8 mouse cellular contexts compared by ENCODE assay signal in genomic region chr2:148409141-148409540, GRCm38 (mm10). TPM values are rescaled to one million over a fixed set of nuclear protein-coding genes. Genes with fewer than 3 reads are reported as not detected.
DNase-seq lines count a peak whose midpoint lies in the region; ATAC-seq and TF ChIP-seq lines count a peak whose summit lies in the region.

No protein-coding gene starts in this region.

- peaks cover 28% of the 10 kb centered on the region for H3K4me1 ChIP-seq in limb, embryonic 13.5 days
- peaks cover 29% of the 10 kb centered on the region for H3K4me1 ChIP-seq in midbrain, embryonic 13.5 days (replicated peaks)
- H3K4me1 ChIP-seq in small intestine, adult 2 months (ENCODE audit: control insufficient read depth, insufficient read depth, insufficient read length, low read length), result no peaks in the 10 kb centered on the region

- H3K9me3 ChIP-seq in limb, embryonic 13.5 days, result no peaks in the 10 kb centered on the region
- no peaks in the 10 kb centered on the region for H3K9me3 ChIP-seq in midbrain, embryonic 13.5 days

- peak; percentile 83 to 95 for DNase-seq in adrenal gland, adult (ENCODE audit: inconsistent age in 2 of 2, low spot score in 1 of 2)
- DNase-seq in embryo, embryonic 9.5 days (ENCODE audit: extremely low spot score), result peak; percentile 74
- peak; percentile 99 for DNase-seq in heart, adult 11 months
- peak; percentile 77 for DNase-seq in kidney, adult 11 months
- no peak for DNase-seq in MN1 (ENCODE audit: low spot score)

- peak; percentile 83; the same call in 1 of the 2 replicates for ATAC-seq in limb, embryonic 13.5 days (ENCODE audit: low FRiP score, low read depth)
- ATAC-seq in midbrain, embryonic 13.5 days, result peak; percentile 76

- peaks cover 53% of the 10 kb centered on the region for H3K27me3 ChIP-seq in limb, embryonic 13.5 days
- peaks cover 51% of the 10 kb centered on the region for H3K27me3 ChIP-seq in midbrain, embryonic 13.5 days
- no peaks in the 10 kb centered on the region for H3K27me3 ChIP-seq in small intestine, adult 2 months (ENCODE audit: control insufficient read depth, insufficient read depth, low read length)

- no peak for TF ChIP-seq POLR2A in small intestine, adult 2 months (IDR thresholded peaks at IDR 0.05; ENCODE audit: low read depth, low read length)

- H3K36me3 ChIP-seq in limb, embryonic 13.5 days, result no peaks in the 10 kb centered on the region
- no peaks in the 10 kb centered on the region for H3K36me3 ChIP-seq in midbrain, embryonic 13.5 days
- H3K36me3 ChIP-seq in small intestine, adult 2 months (ENCODE audit: control insufficient read depth, insufficient read depth, low read length), result no peaks in the 10 kb centered on the region

- WGBS in limb, embryonic 13.5 days, result 20% methylated on average over 9 of the region's 9 CpGs
- WGBS in midbrain, embryonic 13.5 days, result 25% methylated on average over 9 of the region's 9 CpGs
- WGBS in small intestine, adult 2 months, result 20% methylated on average over 9 of the region's 9 CpGs

- no peak overlapping the region for H3K4me2 ChIP-seq in limb, embryonic 13.5 days (replicated peaks)
- H3K4me2 ChIP-seq in midbrain, embryonic 13.5 days (replicated peaks), result no peak overlapping the region; the same call in 1 of the 2 replicates

- H3K4me3 ChIP-seq in limb, embryonic 13.5 days, result no peak overlapping the region
- H3K4me3 ChIP-seq in midbrain, embryonic 13.5 days (replicated peaks), result no peak overlapping the region
- H3K4me3 ChIP-seq in small intestine, adult 2 months (ENCODE audit: low read depth, low read length), result no peak overlapping the region

- H3K9ac ChIP-seq in limb, embryonic 13.5 days, result no peak overlapping the region
- H3K9ac ChIP-seq in midbrain, embryonic 13.5 days (replicated peaks), result no peak overlapping the region

- peak; percentile 50; the same call in 1 of the 2 replicates for TF ChIP-seq CTCF in small intestine, adult 2 months (IDR thresholded peaks at IDR 0.05; ENCODE audit: extremely low read depth, insufficient read length, insufficient replicate concordance, low read depth, low read length)

- no peak overlapping the region for H3K27ac ChIP-seq in limb, embryonic 13.5 days
- no peak overlapping the region for H3K27ac ChIP-seq in midbrain, embryonic 13.5 days
- H3K27ac ChIP-seq in small intestine, adult 2 months (ENCODE audit: insufficient read depth, low read depth, low read length), result no peak overlapping the region

RNA-seq across cellular contexts. Expression of gene Thbd, which starts 1.2 kb away (rescaled TPM):
- polyA plus RNA-seq in limb, embryonic 13.5 days (2015; fragmentation: Nextera tagmentation; extraction: Ambion mirVana), result 12.0 and 13.4 TPM in 2 replicates
- 4.5 and 4.8 TPM in 2 replicates for polyA plus RNA-seq in midbrain, embryonic 13.5 days (2015; fragmentation: Nextera tagmentation; extraction: Ambion mirVana)
- 13.5 and 15.2 TPM in 2 replicates for polyA plus RNA-seq in small intestine, adult 2 months (2012; rRNA removed)

RNA-seq across cellular contexts. Expression of gene Sstr4, which starts 14.0 kb away (rescaled TPM):
- 2.0 and 2.5 TPM in 2 replicates for polyA plus RNA-seq in limb, embryonic 13.5 days (2015; fragmentation: Nextera tagmentation; extraction: Ambion mirVana)
- polyA plus RNA-seq in midbrain, embryonic 13.5 days (2015; fragmentation: Nextera tagmentation; extraction: Ambion mirVana), result 0.79 and 1.5 TPM in 2 replicates
- polyA plus RNA-seq in small intestine, adult 2 months (2012; rRNA removed), result 0.50 and 0.85 TPM in 2 replicates

RNA-seq across cellular contexts. Expression of gene Cd93, which starts 34.2 kb away (rescaled TPM):
- 8.2 and 8.6 TPM in 2 replicates for polyA plus RNA-seq in limb, embryonic 13.5 days (2015; fragmentation: Nextera tagmentation; extraction: Ambion mirVana)
- 6.4 and 6.7 TPM in 2 replicates for polyA plus RNA-seq in midbrain, embryonic 13.5 days (2015; fragmentation: Nextera tagmentation; extraction: Ambion mirVana)
- 1.4 and 2.5 TPM in 2 replicates for polyA plus RNA-seq in small intestine, adult 2 months (2012; rRNA removed)
